Mouse (Mus musculus): ENCODE results near the gene Nxf3. TPM values are rescaled to one million over a fixed set of nuclear protein-coding genes. Genes with fewer than 3 reads are reported as not detected.
"Not testable (repeated sequence)": the region's sequence is repeated elsewhere in the genome, so short reads cannot be mapped to it uniquely, and the experiment has no call there.

Gene Nxf3
- 39.1 and 41.1 TPM in 2 replicates for polyA plus RNA-seq (2012; rRNA removed)

DNA sequence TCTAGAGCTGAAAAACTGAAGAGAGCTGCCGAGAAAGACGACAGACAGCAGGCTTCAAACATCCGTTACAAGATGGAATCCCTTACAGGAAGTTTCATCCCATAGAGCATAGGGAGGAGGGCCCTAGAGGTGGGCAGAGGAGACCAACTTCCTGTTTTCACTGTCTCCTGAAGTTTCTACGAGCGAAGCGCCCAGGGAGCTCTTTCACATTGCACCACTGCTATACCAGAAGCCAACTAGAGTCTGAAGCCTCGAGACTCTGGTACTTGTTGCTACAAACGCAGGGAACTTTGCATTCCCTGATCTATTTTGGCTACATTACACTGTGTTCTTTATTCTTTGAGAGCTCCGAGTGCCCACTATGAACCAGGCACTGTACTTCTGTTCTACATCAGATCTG lies at the start of gene Nxf3:
Nxf3 (minus strand) TSS at position 101 of the 400 bp plus-strand sequence.
- DNase-seq (ENCODE audit: low read depth) = no peak

DNA sequence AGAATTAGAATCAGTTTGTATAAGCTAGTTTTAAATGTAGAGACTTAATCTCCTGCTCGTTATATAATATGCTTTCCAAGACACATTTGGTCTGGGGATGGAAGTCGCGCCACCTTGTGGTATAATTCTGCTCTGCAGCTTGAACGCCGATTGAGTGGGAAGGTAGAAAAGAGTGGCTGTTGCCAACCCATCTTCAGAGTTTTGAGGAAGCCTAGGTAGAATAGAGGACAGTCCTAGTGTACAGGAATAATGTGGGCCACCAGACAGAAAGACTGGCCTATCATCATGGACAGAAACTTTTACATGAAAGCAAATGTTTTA lies 42.6 kb upstream of the Nxf3 start:
- DNase-seq (ENCODE audit: low read depth) = no peak

DNA sequence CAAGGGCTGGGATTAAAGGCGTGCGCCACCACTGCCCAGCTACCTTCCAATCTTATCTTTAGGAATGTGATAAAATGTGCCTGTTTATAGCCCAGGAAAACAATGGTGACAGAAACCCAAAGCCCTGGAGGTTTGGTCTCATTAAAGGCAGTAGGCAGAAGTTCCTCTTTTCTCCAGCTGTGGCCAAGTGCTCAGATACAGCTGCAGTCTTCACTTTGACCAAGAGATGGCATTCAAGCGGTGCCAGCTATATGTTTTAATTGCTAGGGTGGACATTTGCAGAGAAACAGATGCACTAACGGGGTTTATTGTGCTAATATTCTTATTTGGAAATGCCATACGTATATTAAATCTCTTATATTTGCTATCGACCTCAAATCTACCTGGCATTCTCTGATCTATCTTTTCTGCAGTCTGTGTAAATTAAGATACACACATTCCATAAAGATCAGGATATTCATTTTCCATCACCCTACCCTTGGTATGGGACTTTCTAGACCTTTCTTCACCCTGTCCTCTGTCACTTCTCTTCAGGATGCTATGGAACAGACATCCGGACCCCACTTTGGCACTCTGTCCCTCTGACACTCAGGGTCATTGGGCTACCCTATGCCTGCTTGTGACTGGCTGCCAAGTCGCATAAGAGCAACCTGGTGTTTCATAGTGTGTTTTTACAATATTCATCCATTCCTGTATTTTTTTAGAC lies 42.1 kb upstream of the Nxf3 start:
- no peak for DNase-seq (ENCODE audit: low read depth)

DNA sequence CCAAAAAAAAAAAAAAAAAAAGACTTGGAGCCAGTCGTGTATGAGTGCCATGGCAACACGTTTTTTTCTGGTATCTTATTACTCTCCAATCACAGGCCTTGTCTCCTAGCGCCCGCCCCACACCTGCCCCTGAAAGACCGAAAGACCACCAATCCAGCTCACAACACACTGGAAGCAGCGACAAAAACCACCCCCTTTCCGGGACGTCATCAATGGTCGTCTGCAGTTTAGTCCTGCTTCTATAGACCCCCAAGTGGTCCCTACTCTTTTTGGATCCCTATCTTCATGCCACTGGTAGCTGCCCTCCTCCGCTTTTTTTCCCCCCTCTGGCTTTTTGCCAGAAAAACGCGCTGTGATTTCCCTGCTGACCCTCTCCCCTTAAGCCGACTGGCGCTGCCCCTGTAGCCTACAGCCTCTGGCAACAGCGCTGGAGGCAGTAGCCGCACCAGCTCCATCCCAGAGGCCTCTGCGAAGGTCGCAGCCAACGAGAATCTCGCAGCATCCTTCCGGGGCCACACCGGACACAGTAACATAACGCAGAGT lies 30.4 kb upstream of the Nxf3 start:
- no peak for DNase-seq (ENCODE audit: low read depth)

DNA sequence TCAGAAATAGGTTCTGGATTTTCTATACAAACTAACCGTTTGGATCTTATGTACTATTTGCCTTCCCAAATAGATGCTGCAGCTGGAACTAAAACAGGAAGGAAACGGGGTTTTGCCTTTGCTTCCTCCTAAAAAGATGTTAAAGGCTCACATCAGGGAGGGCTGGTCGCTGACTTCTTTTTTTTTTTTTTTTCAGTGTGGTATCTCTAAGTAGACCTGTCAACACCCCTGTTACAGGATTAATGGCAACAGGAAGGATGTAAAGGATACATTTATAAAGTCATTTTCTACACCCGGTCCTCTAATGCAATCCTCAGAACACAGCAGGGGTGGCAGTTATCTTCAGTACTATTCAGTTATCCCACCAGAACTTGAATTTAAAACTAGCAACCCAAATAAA lies 30.0 kb upstream of the Nxf3 start:
- DNase-seq (ENCODE audit: low read depth) = no peak

DNA sequence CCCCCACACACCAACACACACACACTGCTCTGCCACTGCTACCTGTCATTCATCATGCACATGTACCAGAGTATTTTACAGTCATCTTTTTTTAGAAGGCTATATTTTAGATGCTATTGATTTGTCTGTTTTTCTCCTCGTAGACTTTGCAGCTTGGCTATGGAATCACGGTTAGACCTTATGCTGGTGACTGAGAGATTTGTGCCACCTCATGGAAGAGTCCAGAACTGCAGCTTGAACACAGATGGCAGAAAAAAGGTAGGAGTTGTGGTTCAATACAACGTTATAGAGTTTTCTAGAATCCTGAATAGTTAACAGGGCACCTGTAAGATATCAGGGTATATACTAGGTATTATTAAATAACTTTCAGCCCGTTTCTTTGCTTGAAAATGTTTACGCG lies 22.9 kb upstream of the Nxf3 start:
- no peak for DNase-seq (ENCODE audit: low read depth)

DNA sequence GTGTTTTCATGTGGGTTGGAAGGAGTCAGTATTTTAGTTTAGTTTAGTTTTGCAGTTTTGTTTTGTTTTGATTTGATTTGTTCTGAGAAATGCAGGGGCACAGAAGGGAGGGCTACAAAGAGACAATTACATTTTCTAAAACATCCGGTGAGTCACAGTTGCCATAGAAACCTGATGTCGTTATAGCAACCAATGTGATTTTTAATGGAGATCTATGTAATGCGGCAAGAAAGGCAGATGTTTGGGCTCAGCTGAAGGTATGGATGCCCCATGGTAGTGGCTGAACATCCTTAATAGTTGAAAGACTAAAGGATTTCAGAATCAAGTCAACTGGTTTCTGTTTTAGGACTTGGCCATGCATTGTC lies 19.7 kb upstream of the Nxf3 start:
- no peak for DNase-seq (ENCODE audit: low read depth)

DNA sequence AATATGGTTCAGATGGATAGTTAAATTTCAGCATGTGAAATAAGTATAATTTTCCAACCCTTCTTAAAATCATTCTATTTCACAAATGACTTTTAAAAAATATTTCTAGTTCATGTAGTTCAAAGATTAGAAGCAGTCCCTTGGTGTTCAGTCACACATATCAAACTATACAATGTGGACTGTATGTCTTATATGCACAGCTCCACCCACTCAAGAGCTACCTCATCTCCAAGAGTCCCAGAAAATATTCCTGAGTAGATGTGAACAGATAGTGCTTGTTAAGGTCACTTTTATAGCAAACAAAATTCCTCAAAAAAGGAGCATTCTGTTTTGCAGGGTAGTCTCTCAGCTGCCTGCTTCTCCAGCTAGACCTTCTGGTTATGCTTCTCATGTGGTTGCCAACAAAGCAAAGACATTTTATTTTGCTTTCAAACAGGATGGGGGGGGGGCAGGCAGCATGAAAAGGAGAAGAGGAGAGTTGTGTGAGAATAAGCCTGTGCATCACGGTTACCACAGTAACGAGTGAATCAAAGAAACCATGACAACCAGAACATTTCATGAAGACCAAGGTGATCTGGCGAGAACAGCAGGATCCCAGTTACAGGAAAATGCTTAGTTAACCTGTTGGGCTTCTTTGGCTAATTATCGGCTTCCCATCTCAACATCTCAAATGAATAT lies 19.1 kb upstream of the Nxf3 start:
- DNase-seq (ENCODE audit: low read depth) = no peak

DNA sequence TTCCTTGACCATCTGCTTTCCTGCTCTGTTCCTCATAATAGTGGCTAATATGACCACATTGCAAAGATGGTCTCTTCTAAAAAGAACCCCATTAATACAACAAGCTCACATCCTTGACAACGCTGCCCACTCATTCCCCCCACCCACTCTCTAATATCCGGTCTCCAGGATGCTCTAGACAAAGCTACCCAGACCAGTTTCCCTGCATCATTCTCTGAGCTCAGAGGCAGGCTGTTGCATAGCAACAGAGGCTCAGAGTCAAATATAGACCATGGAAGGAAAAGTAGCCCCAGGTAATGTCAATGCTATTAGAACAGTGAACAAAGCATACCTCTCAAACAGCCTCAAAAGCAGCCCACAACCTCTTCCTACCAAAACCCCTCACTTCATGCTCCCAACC lies 9.4 kb upstream of the Nxf3 start:
- no peak for DNase-seq (ENCODE audit: low read depth)

DNA sequence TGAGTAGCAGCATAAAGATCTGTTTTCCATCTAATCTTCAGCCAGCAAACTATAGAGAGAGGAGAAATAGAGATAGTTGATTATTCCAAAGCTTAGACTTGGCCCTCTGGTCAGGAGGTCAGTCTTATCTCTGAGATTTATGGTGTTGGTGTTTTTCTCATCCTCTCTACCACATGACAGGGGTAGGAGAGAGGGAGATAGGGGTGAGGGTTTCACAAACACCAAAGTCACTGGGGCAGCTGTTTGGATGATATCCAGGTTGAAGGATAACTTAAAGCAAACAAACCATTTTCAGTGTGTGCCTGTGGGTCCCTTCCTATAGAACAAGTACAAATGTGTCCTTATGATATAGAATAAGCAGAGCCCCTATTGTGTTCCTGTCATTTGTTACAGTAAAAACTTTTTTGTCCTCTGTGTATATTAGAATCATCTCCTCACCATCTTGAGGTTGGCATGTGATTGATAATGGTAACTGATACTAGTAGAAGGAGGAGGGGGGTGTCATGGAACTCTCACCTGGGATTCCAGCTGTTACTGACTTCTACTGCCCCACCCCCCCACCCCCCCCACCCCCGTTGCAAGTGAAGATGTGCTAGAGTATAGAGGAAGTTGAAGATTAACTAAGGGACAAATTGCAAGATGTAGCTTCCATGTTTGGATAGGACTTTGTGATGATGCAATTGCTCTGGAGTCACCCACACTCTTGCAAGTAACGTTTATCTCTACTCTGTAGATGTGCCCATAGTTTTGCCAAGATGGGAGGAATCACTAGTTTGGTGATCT lies 7.6 kb upstream of the Nxf3 start:
- no peak for DNase-seq (ENCODE audit: low read depth)

DNA sequence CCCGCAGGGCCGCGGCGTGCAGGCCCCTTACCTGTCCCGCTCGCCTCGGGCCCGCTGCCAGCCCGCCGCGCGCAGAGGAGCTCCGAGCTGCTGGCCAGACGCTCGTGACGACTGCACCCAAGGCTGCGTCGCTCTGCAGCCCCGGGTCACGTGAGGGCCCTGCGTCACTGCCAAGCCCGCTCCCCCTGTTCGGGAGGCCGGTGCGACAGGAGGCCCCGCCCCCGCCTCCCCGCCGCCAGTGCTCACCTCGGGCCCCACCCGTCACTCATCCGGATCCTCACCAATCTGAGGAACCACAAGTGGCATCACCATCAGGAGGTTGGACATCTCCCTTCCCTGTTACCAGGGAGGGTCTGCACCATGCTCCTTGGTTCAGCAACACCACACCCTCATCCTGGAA lies 17.0 kb downstream of the Nxf3 start, which contains the start of gene Bex2:
Bex2 (minus strand) TSS at position 217 of the 400 bp plus-strand sequence.
- DNase-seq (ENCODE audit: low read depth) = not testable (repeated sequence)

DNA sequence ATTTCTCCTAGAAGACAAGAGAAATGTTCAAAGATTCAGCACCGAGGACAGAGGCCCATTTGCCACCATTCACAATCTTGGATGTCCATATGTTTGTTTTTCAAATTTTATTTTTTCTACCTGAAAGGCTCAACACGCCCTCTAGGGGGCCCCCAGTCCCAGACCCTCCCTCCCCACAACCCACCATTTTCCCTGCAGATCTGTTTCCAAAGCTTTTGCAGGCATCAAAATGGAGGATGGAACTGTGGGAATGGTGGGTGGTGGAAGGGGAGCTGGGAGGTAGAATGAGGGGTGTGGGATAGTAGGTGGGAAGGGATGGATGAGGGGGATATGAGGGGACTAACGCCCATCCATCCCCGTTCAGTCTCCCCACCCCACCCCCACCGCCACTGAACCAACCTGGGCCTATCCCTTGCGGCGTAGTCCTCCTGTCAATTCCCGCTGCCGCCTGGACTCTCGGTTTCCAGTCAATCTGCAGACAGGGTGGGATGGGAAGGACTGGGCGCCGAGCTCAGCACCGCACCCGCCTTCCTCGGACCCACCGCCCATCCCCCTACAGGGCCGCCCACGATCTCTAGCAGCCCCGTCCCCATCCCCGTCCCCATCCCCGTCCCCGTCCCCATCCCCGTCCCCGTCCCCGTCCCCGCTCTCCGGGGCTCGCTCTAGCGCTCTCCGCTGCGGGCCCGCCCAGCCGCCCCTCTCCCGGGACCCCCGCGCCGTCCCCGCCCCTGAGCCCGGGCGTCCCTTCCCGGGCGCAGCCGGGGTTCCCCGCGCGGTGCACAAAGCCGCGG lies 17.7 kb downstream of the Nxf3 start:
- DNase-seq (ENCODE audit: low read depth) = not testable (repeated sequence)

DNA sequence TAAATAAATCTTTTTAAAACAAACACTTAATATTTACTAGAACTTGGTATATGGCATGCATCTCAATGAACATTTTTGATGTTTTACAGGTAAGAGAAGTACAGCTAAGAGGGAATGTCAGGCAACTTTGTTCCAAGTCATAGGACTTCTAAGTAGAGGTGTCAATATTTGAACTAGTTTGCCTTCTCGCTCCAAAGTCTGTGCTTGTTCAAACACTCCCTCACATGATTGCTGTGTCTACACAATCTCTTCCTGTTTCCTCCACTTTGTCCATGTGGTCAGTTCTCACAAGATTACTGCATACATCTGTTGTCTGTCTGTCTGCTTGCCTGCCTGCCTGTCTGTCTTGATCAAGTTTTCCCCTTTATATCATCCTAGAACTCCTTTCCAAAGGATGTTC lies 24.4 kb downstream of the Nxf3 start:
- no peak for DNase-seq (ENCODE audit: low read depth)

DNA sequence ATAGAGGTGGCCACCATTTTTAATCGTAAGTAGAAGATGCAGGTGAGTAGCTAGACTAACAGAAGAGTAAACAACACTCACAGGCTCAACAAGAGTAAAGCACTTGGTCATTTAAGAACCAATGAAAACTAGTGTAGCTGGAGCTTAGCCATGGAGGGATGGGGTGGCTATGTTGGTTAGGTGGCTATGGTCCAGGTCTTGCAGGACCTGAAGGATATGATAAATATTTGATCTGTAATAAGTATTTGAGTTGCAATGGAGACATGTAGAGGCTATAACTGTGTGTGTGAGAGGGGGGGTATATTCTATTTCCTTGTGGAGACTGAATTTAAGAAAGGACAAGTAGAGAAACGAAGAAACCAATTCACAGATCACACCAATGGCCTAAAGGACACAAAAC lies 33.8 kb downstream of the Nxf3 start:
- no peak for DNase-seq (ENCODE audit: low read depth)

DNA sequence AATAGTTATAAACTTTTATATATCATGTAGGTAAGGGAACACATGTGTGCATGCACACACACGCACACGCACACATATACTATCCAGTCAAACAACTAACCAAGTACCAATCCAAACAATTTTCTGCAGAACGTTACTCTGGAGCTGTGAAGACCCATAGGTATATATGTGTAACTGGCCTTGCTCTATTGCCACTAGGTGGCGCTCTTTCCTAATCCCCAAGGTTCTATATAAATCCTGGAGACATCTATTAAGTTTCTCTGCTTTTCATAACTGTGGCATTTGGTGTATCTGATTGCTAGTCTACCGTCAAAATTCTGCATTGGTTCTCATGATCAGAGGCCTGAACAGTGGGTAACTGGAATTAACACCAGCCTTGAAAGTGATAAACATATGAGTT lies 37.5 kb downstream of the Nxf3 start:
- DNase-seq (ENCODE audit: low read depth) = no peak

DNA sequence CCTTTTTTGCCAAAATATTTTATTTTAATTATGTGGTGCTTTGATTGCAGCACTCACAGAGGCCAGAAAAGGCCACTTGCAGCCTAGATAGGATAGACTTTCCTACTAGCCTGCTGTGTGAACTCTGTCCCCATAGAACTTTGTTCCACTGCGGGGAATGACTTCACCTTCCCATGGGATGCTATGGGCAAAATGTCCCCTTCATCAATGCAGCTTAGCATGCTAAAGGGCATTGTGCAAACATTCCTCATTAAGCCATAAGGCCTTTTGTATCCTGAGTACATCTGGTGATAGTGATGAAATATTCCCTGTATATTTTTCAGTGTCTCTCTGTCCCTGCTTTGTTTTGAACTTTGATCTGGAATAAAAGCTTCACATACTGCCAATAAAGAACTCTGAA lies 41.3 kb downstream of the Nxf3 start:
- no peak for DNase-seq (ENCODE audit: low read depth)

DNA sequence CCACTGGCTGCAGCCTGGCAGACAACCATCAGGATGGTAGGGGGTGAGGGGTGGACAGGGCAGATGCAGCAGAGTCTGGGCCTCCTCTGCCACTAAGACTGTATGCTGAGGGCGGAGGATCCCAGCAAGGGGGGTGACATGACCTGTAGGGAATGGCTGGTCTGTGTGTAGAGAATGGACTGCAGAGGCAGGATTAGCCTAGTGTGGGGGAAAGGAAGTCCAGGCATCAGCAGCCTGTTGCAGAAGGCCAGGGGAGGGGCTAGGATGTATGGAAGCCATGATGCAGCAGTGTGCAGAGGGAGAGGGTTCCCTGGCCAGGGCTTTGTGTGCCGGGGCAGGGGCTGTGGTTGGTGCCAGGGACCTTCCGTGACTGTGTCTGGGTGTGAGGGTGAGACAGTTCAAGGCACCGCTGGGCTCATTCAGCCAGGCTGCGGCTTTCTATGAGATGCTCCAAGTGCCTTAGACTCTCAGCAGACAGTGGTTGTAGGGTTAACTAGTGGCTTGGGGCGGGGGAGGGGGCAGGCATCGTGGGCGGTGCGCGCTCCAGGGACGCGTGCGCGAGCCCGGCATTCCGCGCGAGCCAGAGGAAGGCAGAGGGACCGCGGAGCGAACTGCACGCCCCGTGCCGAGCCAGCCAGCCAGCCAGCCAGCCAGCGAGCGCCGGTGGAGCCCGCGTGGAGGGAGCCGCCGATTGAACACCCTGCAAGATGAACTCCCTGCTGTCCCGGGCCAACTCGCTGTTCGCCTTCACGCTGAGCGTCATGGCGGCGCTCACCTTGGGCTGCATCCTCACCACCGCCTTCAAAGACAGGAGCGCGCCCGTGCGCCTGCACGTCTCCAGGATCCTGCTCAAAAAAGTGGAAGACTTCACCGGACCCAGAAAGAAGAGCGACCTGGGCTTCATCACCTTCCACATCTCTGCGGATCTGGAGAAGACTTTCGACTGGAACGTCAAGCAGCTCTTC lies 52.0 kb downstream of the Nxf3 start, which contains the start of gene Arxes1:
Arxes1 (plus strand) TSS at position 569 of the 965 bp plus-strand sequence.
- not testable (repeated sequence) for DNase-seq (ENCODE audit: low read depth)

DNA sequence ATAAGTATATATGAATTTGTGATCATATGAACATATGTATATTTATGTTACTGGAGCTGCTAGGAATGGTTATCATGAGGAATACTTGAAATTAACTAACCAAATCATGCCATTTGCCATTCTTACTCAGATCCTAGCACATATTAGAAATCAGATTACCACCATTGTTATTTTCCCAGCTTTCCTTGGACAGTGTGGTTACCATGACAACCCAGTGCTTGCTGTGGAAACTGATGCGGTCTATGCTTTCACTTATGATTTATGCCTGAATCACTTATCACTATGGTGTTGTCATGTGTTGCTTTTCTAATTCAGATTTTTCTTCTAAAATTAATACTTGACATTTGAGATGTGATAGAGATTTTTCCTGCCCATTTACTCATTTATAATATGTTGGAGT lies 54.7 kb downstream of the Nxf3 start:
- no peak for DNase-seq (ENCODE audit: low read depth)
